Mouse (Mus musculus): ENCODE results near the gene Gm6882. TPM values are rescaled to one million over a fixed set of nuclear protein-coding genes. Genes with fewer than 3 reads are reported as not detected.
"Not testable (repeated sequence)": the region's sequence is repeated elsewhere in the genome, so short reads cannot be mapped to it uniquely, and the experiment has no call there.

The Gm6882 gene
- polyA plus RNA-seq (2012; rRNA removed): not detected in 2 replicates

- DNase-seq (ENCODE audit: extremely low spot score in 1 of 2, low spot score in 1 of 2): not testable (repeated sequence)
Measured at GRCm38 (mm10) chr7:21432645-21433044, at the start of gene Gm6882. Gene Gm6882 (minus strand): TSS chr7:21432745.

Other genes starting within 250 kb of the Gm6882 start
- not detected in 2 replicates for gene Gm5157, start 242.3 kb downstream of the Gm6882 start, polyA plus RNA-seq (2012; rRNA removed)
- gene Vmn1r124, start 172.1 kb downstream of the Gm6882 start, polyA plus RNA-seq (2012; rRNA removed): not detected in 2 replicates
- gene Vmn1r125, start 160.6 kb downstream of the Gm6882 start, polyA plus RNA-seq (2012; rRNA removed): not detected in 2 replicates
- not detected in 2 replicates for gene Vmn1r126, start 131.3 kb downstream of the Gm6882 start, polyA plus RNA-seq (2012; rRNA removed)
- gene Vmn1r127, start 112.9 kb downstream of the Gm6882 start, polyA plus RNA-seq (2012; rRNA removed): not detected in 2 replicates
- not detected in 2 replicates for gene Vmn1r128, start 83.4 kb downstream of the Gm6882 start, polyA plus RNA-seq (2012; rRNA removed)
- not detected in 2 replicates for gene Vmn1r129, start 71.5 kb downstream of the Gm6882 start, polyA plus RNA-seq (2012; rRNA removed)
- gene Vmn1r130, start 79.0 kb upstream of the Gm6882 start, polyA plus RNA-seq (2012; rRNA removed): not detected in 2 replicates
- not detected in 2 replicates for gene Vmn1r131, start 113.3 kb upstream of the Gm6882 start, polyA plus RNA-seq (2012; rRNA removed)
- not detected in 2 replicates for gene Vmn1r132, start 181.3 kb upstream of the Gm6882 start, polyA plus RNA-seq (2012; rRNA removed)

Measured in frontal cortex, adult 2 months (tissue).